Mouse (Mus musculus) stomach, postnatal 0 days (tissue): ENCODE data around the gene Mob3b.

Experiments
- CTCF ChIP-seq: IDR thresholded peaks from 2 replicates; pipeline ENCODE4 v1.5.1; 2016; ENCODE audit warnings: antibody characterized with exemption, low read depth, mild to moderate bottlenecking, moderate library complexity
- EP300 ChIP-seq: optimal IDR thresholded peaks from 2 replicates; pipeline ENCODE3; 2016; ENCODE audit warnings: antibody characterized with exemption

- TF ChIP-seq CTCF (no peak), EP300 (no peak)
These were observed 152.1 kb downstream of the Mob3b start for GRCm38 (mm10) chr4:35005068-35005769.
